ENCODE assay signal across 11 mouse cellular contexts in genomic region chr8:107502407-107502806, GRCm38 (mm10).
DNase-seq lines count a peak whose midpoint lies in the region; ATAC-seq and TF ChIP-seq lines count a peak whose summit lies in the region.
"Had no signal": no experiment of that assay in that cellular context is flagged by ENCODE, and none has a peak within 500 bp of the region (broad histone marks: within the 10 kb centered on the region; RNA-seq: fewer than 3 reads in every experiment).

No protein-coding gene starts in this region.

- H3K9me3 ChIP-seq in neural tube, embryonic 13.5 days, result no peaks in the 10 kb centered on the region
- H3K9me3 ChIP-seq in neural tube, embryonic 15.5 days (replicated peaks), result no peaks in the 10 kb centered on the region
- no peaks in the 10 kb centered on the region for H3K9me3 ChIP-seq in limb, embryonic 10.5 days (replicated peaks)
- H3K9me3 ChIP-seq: forebrain, embryonic 13.5 days; intestine, embryonic 15.5 days had no signal

- H3K4me2 ChIP-seq in neural tube, embryonic 13.5 days, result no peak overlapping the region
- no peak overlapping the region for H3K4me2 ChIP-seq in neural tube, embryonic 15.5 days
- peak overlapping the region; percentile 87 for H3K4me2 ChIP-seq in myocyte (ENCODE audit: low read depth)
- H3K4me2 ChIP-seq: forebrain, embryonic 13.5 days; intestine, embryonic 15.5 days had no signal

- DNase-seq in adrenal gland, adult 2 months, result peak; percentile 70
- DNase-seq in adrenal gland, postnatal 4 days (ENCODE audit: low spot score in 2 of 2), result no peak
- DNase-seq in limb, embryonic 10.5 days (ENCODE audit: low spot score), result no peak
- no peak for DNase-seq in layer of hippocampus, postnatal 14 days (ENCODE audit: low spot score in 2 of 2)
- no peak for DNase-seq in cerebellum, adult 9-10 months
- DNase-seq: gastrocnemius, postnatal 25 days had no signal

- peaks cover 31% of the 10 kb centered on the region for H3K4me1 ChIP-seq in neural tube, embryonic 13.5 days (replicated peaks)
- H3K4me1 ChIP-seq in neural tube, embryonic 15.5 days, result peaks cover 23% of the 10 kb centered on the region
- H3K4me1 ChIP-seq in limb, embryonic 10.5 days, result peaks cover 64% of the 10 kb centered on the region

- H3K79me2 ChIP-seq in myocyte (ENCODE audit: control insufficient read depth, insufficient read depth), result no peaks in the 10 kb centered on the region

- no peak overlapping the region for H3ac ChIP-seq in myocyte (ENCODE audit: control insufficient read depth, insufficient read length)

- no peak for ATAC-seq in neural tube, embryonic 13.5 days (ENCODE audit: low read depth)
- ATAC-seq in neural tube, embryonic 15.5 days (ENCODE audit: low FRiP score), result no peak
- ATAC-seq: forebrain, embryonic 13.5 days had no signal

- no peak overlapping the region for H3K4me3 ChIP-seq in neural tube, embryonic 13.5 days
- H3K4me3 ChIP-seq in neural tube, embryonic 15.5 days (replicated peaks), result no peak overlapping the region
- no peak overlapping the region for H3K4me3 ChIP-seq in limb, embryonic 10.5 days
- no peak overlapping the region for H3K4me3 ChIP-seq in myocyte
- H3K4me3 ChIP-seq: forebrain, embryonic 13.5 days; intestine, embryonic 15.5 days had no signal

- no peaks in the 10 kb centered on the region for H3K27me3 ChIP-seq in neural tube, embryonic 13.5 days
- H3K27me3 ChIP-seq in neural tube, embryonic 15.5 days (replicated peaks), result no peaks in the 10 kb centered on the region
- H3K27me3 ChIP-seq in limb, embryonic 10.5 days (ENCODE audit: low read depth, poor library complexity, severe bottlenecking), result no peaks in the 10 kb centered on the region
- no peaks in the 10 kb centered on the region for H3K27me3 ChIP-seq in myocyte (ENCODE audit: control insufficient read depth, insufficient read depth, insufficient read length)
- H3K27me3 ChIP-seq: forebrain, embryonic 13.5 days; intestine, embryonic 15.5 days had no signal

- no peak overlapping the region for H3K9ac ChIP-seq in neural tube, embryonic 13.5 days
- H3K9ac ChIP-seq in neural tube, embryonic 15.5 days (replicated peaks), result no peak overlapping the region
- H3K9ac ChIP-seq: forebrain, embryonic 13.5 days; intestine, embryonic 15.5 days had no signal

- 79% methylated on average over 8 of the region's 8 CpGs for WGBS in neural tube, embryonic 13.5 days
- WGBS in neural tube, embryonic 15.5 days, result 86% methylated on average over 8 of the region's 8 CpGs
- 88% methylated on average over 8 of the region's 8 CpGs for WGBS in limb, embryonic 10.5 days

- 0 out of 2 replicates have a peak overlapping the region, but pooled peaks have one; percentile 59 for H3K27ac ChIP-seq in neural tube, embryonic 13.5 days (replicated peaks)
- no peak overlapping the region for H3K27ac ChIP-seq in neural tube, embryonic 15.5 days (replicated peaks)
- peak overlapping the region; percentile 73 for H3K27ac ChIP-seq in limb, embryonic 10.5 days
- H3K27ac ChIP-seq: forebrain, embryonic 13.5 days had no signal

- H3K36me3 ChIP-seq in neural tube, embryonic 13.5 days, result peaks cover 13% of the 10 kb centered on the region
- H3K36me3 ChIP-seq in neural tube, embryonic 15.5 days, result peaks cover 1% of the 10 kb centered on the region
- H3K36me3 ChIP-seq in limb, embryonic 10.5 days, result peaks cover 17% of the 10 kb centered on the region
- H3K36me3 ChIP-seq in myocyte (ENCODE audit: control insufficient read depth, insufficient read depth), result no peaks in the 10 kb centered on the region
- H3K36me3 ChIP-seq: intestine, embryonic 15.5 days had no signal

- TF ChIP-seq POLR2A in myocyte (IDR thresholded peaks at IDR 0.05; ENCODE audit: insufficient read length, low read depth), result no peak

TF ChIP-seq in myocyte, 11 proteins besides CTCF, POLR2A, EP300 and RAD21:
- TF ChIP-seq CEBPB (IDR thresholded peaks at IDR 0.05; ENCODE audit: insufficient read depth, poor library complexity, severe bottlenecking) (peak; percentile 69; the same call in 1 of the 2 replicates), TCF3 (IDR thresholded peaks at IDR 0.05; ENCODE audit: insufficient read length, low read depth) (no peak)
